Mouse (Mus musculus) intestine, embryonic 16.5 days (tissue): ENCODE data around the gene Cul4a. TPM values are rescaled to one million over a fixed set of nuclear protein-coding genes. Genes with fewer than 3 reads are reported as not detected.

ENCODE experiments used
- ATAC-seq: fragments of 200-750 bp; cut with Nextera tagmentation; 2 replicates; pipeline ENCODE4 v1.8.0; 2017; ENCODE audit warnings: moderate TSS enrichment, moderate library complexity
- H3K27ac ChIP-seq: fragments of 300-500 bp; sonication (generic); 2 replicates; pipeline ENCODE4 v1.5.1; 2014; ENCODE audit warnings: mild to moderate bottlenecking, low read length
- H3K27me3 ChIP-seq: fragments of 300-500 bp; sonication (generic); replicated peaks from 2 replicates; pipeline ENCODE4 v1.6.1; 2014; ENCODE audit warnings: low read length, control low read depth, mixed read lengths; ENCODE audit not compliant: control insufficient read depth, insufficient read depth
- H3K36me3 ChIP-seq: fragments of 300-500 bp; sonication (generic); 2 replicates; pipeline ENCODE4 v1.6.1; 2014; ENCODE audit warnings: low read length, control low read depth; ENCODE audit not compliant: control insufficient read depth, insufficient read depth
- H3K4me1 ChIP-seq: fragments of 300-500 bp; sonication (generic); 2 replicates; pipeline ENCODE4 v1.6.1; 2014; ENCODE audit warnings: low read length, control low read depth, mixed read lengths; ENCODE audit not compliant: control insufficient read depth, insufficient read depth
- H3K4me2 ChIP-seq: fragments of 300-500 bp; sonication (generic); 2 replicates; pipeline ENCODE4 v1.6.1; 2014; ENCODE audit warnings: low read depth, low read length, control low read depth
- H3K4me3 ChIP-seq: fragments of 300-500 bp; sonication (generic); 2 replicates; pipeline ENCODE4 v1.5.1; 2014; ENCODE audit warnings: mild to moderate bottlenecking, low read length
- H3K9ac ChIP-seq: fragments of 300-500 bp; sonication (generic); 2 replicates; pipeline ENCODE4 v1.6.1; 2014; ENCODE audit warnings: low read depth, low read length
- H3K9me3 ChIP-seq: fragments of 300-500 bp; sonication (generic); 2 replicates; pipeline ENCODE4 v1.6.1; 2016; ENCODE audit warnings: low read length, control low read depth; ENCODE audit not compliant: control insufficient read depth
- WGBS: fragments of 180-500 bp; shearing (Covaris S2); extraction: QIAGEN DNeasy Blood & Tissue Kit; methylation state at CpG from one replicate; pipeline ENCODE4 v1.1.7; 2014; 5-methylcytosine and 5-hydroxymethylcytosine counted together
- polyA plus RNA-seq: library from polyadenylated mRNA; unstranded; fragments of >200 nt; fragmentation: Nextera tagmentation; extraction: Ambion mirVana; gene quantifications from 2 replicates; pipeline ENCODE4 v1.2.1, GENCODE M21; 2015

Gene Cul4a
- polyA plus RNA-seq, 1 experiment from 2014 or later, result 81.5 TPM

DNA sequence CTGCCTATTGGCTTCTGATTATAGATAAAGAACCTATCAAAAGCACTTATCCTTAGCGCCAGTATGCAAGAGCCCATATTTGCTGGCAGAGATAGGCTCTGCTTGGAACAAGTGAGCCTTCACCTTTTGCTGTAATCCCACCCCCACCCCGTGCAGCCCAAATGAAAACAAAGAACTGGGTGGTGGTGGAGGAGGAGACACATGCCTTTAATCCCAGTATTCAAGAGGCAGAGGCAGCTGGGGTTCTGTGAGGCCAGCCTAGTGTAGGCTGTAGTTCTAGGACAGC lies 76.2 kb downstream of the Cul4a start:
- Histone ChIP-seq H3K4me1 (no peaks in the 10 kb centered on the region), H3K27ac (no peak overlapping the region), H3K36me3 (no peaks in the 10 kb centered on the region), H3K9ac (no peak overlapping the region), H3K4me3 (no peak overlapping the region), H3K9me3 (no peaks in the 10 kb centered on the region), H3K27me3 (no peaks in the 10 kb centered on the region), H3K4me2 (no peak overlapping the region)
- WGBS, result 56% methylated on average over 2 of the region's 2 CpGs
- ATAC-seq, result no peak

DNA sequence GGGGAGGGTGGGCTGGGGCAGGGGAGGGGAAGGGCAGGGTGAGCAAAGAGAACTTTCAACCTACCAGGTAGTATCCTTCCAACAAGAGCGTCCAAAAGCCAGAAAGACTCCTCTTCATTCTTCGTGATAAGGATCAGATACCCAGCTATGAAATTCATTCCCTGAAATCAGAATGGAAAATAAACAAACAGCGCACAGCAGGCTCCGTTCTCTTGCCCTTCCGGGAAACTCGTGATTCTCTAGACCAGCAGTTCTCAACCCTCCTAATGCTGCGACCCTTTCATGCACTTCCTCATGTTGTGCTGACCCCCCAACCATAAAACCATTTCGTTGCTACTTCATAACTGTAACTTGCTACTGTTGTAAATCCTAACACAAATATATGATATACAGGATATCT lies 81.4 kb downstream of the Cul4a start:
- no peaks in the 10 kb centered on the region for H3K9me3 ChIP-seq
- ATAC-seq, result no peak
- no peak overlapping the region for H3K4me3 ChIP-seq
- no peak overlapping the region for H3K9ac ChIP-seq
- no peaks in the 10 kb centered on the region for H3K27me3 ChIP-seq
- H3K36me3 ChIP-seq, result no peaks in the 10 kb centered on the region
- 84% methylated on average over 8 of the region's 8 CpGs for WGBS
- no peak overlapping the region for H3K27ac ChIP-seq
- no peak overlapping the region for H3K4me2 ChIP-seq
- no peaks in the 10 kb centered on the region for H3K4me1 ChIP-seq

DNA sequence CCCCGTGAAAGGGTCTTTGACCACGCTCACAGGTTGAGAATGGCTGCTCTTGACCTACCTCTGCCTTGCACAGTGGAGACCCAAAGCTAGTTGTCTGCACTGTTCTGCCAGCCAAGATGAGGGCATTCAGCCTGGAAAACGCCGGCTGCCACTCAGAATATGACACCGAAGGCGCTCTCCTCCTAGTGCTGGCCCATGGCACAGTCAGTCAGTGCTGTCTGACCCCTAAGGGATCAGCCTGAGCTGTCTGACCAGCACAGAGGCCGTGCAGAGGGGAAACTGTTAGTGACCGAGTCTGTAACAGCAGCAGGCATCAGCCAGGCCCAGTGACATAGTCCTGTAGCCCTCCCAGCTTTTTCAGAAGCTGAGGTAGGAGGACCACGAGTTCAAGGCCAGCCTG lies 81.8 kb downstream of the Cul4a start:
- Histone ChIP-seq H3K27me3 (no peaks in the 10 kb centered on the region), H3K27ac (no peak overlapping the region), H3K4me3 (no peak overlapping the region), H3K4me1 (no peaks in the 10 kb centered on the region), H3K4me2 (no peak overlapping the region), H3K9me3 (no peaks in the 10 kb centered on the region), H3K36me3 (no peaks in the 10 kb centered on the region), H3K9ac (no peak overlapping the region)
- no peak for ATAC-seq
- 80% methylated on average over 9 of the region's 9 CpGs for WGBS

DNA sequence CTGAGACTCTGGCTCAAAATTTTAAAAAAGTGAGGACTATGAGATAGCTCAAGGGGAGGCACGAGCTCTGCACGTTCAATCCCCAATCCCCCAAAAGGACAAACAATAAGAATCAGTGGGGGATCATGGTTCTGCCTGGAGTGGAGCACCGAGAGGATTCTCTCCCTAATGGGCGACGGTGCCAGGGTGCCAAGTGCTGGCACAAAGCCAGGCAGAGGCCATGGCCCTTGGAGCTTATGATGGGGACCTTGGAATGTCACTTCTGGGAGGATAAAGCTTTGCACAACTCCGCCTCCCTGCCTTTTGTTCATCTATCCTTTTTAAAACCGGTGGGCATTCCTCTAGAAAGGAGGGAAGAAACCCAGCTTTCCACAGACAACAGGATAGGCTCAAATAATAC lies 82.2 kb downstream of the Cul4a start:
- ATAC-seq, result no peak
- WGBS, result 73% methylated on average over 7 of the region's 7 CpGs
- Histone ChIP-seq H3K27me3 (no peaks in the 10 kb centered on the region), H3K9me3 (no peaks in the 10 kb centered on the region), H3K4me2 (no peak overlapping the region), H3K36me3 (no peaks in the 10 kb centered on the region), H3K27ac (no peak overlapping the region), H3K9ac (no peak overlapping the region), H3K4me3 (no peak overlapping the region), H3K4me1 (no peaks in the 10 kb centered on the region)

DNA sequence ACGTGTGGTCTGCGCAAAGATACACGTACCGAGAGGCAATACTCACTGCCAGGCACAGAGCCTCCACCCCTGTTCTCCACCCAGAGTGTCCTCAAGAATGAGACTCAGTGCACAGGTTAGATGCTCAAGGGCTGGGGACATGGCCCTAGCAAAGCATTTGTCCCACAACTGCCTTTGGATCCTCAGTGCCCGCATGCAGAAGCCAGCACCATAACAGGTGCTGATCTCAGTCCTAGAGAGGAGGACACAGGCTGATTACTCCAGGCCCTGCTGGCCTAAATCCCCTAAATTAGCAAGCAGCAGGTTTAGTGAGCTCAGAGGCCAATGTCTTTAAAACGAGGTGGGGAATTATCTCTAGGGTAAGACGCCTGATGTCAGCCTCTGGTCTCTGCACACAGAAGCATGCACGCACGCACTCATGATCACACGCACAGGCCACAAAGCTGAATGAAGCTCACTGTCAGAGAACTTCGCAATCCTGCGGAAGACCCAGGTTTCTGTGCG lies 82.7 kb downstream of the Cul4a start:
- no peak overlapping the region for H3K9ac ChIP-seq
- no peaks in the 10 kb centered on the region for H3K27me3 ChIP-seq
- no peak overlapping the region for H3K4me2 ChIP-seq
- ATAC-seq, result no peak
- no peaks in the 10 kb centered on the region for H3K9me3 ChIP-seq
- no peak overlapping the region for H3K4me3 ChIP-seq
- no peaks in the 10 kb centered on the region for H3K36me3 ChIP-seq
- 91% methylated on average over 13 of the region's 13 CpGs for WGBS
- H3K27ac ChIP-seq, result no peak overlapping the region
- H3K4me1 ChIP-seq, result no peaks in the 10 kb centered on the region

DNA sequence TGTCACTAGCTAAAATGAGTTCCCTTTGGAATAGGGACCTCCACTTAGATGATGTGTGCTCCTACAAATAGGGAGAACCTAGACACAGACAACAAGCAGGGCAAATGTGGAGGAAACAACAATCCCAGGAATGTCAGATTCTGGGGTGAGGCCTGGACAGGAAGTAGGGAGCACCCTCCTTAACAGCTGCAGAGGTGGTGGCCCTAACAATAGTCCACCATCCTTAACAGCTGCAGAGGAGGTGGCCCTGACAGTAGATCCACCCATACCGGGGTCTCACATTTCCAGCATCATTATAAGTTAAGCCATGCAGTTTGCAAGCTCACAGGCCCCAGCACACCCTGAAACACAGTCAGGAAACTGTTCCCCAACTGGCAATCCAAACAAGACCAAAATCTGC lies 83.4 kb downstream of the Cul4a start:
- 87% methylated on average over 1 of the region's 1 CpGs for WGBS

DNA sequence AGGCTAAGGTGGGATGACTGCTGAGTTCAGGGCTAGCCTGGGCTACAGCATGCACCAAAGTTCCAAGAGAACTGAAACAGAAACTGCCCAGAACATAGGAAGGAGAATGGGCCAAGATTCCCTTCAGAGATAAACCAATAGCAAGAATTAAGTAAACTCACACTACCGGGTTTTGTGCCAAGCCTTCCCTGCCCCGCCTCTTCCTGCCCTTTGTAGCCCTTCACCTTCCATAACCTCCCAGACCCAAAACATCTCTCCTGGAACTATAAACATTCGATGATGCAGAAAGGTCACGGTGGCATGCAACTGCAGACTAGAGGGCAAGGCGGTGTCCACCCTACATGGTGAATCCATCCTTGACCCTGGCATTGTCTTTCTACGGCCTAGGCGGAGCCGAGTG lies 84.8 kb downstream of the Cul4a start:
- H3K4me2 ChIP-seq, result no peak overlapping the region
- H3K4me3 ChIP-seq, result no peak overlapping the region
- no peaks in the 10 kb centered on the region for H3K4me1 ChIP-seq
- H3K36me3 ChIP-seq, result no peaks in the 10 kb centered on the region
- no peak for ATAC-seq
- H3K27me3 ChIP-seq, result no peaks in the 10 kb centered on the region
- H3K9me3 ChIP-seq, result no peaks in the 10 kb centered on the region
- WGBS, result 87% methylated on average over 8 of the region's 8 CpGs
- H3K27ac ChIP-seq, result no peak overlapping the region
- no peak overlapping the region for H3K9ac ChIP-seq

More for the DNA sequence above, 83.4 kb downstream of the Cul4a start:
- ATAC-seq, result no peak
- H3K36me3 ChIP-seq, result no peaks in the 10 kb centered on the region
- no peak overlapping the region for H3K9ac ChIP-seq
- H3K4me3 ChIP-seq, result no peak overlapping the region
- no peak overlapping the region for H3K4me2 ChIP-seq
- H3K27me3 ChIP-seq, result no peaks in the 10 kb centered on the region
- no peak overlapping the region for H3K27ac ChIP-seq
- no peaks in the 10 kb centered on the region for H3K9me3 ChIP-seq
- no peaks in the 10 kb centered on the region for H3K4me1 ChIP-seq

DNA sequence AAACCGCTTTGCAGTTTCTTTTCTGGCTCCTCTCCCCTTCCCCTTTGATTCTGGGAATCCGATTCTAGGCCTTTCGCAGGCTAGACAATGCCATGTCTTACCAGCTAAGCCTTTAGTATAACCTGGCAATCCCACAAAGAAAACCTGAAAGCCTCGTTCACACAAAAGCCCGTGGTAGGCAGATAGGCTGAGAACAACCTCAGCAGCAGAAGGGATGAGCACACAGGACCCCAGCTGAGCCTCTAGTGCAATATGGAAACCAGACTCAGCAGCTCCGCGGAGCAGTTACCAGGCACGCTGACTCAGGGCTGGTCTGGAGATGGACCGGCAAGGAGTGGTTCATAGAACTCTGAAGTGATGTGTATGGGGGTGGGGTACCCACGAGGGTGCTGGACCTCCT lies 89.4 kb downstream of the Cul4a start:
- no peak for ATAC-seq
- H3K4me2 ChIP-seq, result no peak overlapping the region
- WGBS, result 53% methylated on average over 10 of the region's 10 CpGs

DNA sequence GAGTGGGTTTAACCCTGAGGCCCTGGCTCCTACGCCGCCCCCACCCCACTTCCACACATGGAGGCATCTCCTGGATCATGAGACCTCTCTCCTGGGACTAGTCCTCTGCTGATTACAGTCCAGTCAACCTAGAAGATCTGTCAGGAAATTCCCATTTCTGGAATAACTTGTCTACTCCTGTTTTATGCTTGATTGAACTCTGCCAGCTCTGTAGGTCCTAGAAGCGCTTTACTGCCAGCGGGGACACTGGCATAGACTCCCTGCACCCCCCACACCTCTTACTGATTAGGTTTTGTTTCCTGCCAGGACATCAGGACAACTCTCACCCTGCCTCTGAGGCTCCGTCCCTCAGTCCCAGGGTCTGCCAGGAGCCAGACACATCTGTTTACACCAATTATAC lies 92.1 kb downstream of the Cul4a start:
- no peaks in the 10 kb centered on the region for H3K9me3 ChIP-seq
- WGBS, result 85% methylated on average over 5 of the region's 5 CpGs
- no peak for ATAC-seq

More for the DNA sequence above, 89.4 kb downstream of the Cul4a start:
- Histone ChIP-seq H3K4me3 (no peak overlapping the region), H3K4me1 (peaks cover 3% of the 10 kb centered on the region; the same call in 1 of the 2 replicates), H3K27ac (no peak overlapping the region), H3K9me3 (no peaks in the 10 kb centered on the region), H3K9ac (no peak overlapping the region), H3K27me3 (no peaks in the 10 kb centered on the region), H3K36me3 (no peaks in the 10 kb centered on the region)

More for the DNA sequence above, 92.1 kb downstream of the Cul4a start:
- no peak overlapping the region for H3K9ac ChIP-seq
- peaks cover 6% of the 10 kb centered on the region; the same call in 1 of the 2 replicates for H3K4me1 ChIP-seq
- 0 out of 2 replicates have a peak, but pooled peaks cover 2% of the 10 kb centered on the region for H3K27me3 ChIP-seq
- no peak overlapping the region for H3K4me2 ChIP-seq
- no peak overlapping the region for H3K27ac ChIP-seq
- H3K4me3 ChIP-seq, result no peak overlapping the region
- H3K36me3 ChIP-seq, result no peaks in the 10 kb centered on the region
